Mouse (Mus musculus): ENCODE measurements at regions not wholly inside any gene's neighbourhood (a gene's known extent, or its start where the extent isn't known, plus 50 kb on each side); places are given as distances from the start of the nearest gene placed in this dataset.

DNA sequence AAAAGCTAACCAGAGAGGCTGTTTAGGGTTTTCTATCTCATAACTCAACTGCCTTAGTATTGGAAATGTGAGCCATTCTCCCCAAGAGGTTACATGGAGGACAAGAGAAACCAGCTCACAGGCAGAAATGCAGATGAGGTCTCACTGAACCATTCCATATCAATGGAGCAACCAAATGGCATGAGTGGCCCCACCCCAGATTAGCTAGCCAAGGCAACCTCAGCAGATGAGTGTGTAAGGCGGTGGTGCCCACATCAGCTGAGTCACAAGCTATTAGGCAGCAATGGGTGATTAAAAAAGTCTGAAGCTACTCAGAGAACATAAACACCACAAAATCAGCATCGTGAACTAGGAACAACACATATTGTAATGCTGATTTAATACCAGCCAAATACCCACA, 133.2 kb downstream of the Lpin1 start:
- DNase-seq (ENCODE audit: low read depth) = no peak

DNA sequence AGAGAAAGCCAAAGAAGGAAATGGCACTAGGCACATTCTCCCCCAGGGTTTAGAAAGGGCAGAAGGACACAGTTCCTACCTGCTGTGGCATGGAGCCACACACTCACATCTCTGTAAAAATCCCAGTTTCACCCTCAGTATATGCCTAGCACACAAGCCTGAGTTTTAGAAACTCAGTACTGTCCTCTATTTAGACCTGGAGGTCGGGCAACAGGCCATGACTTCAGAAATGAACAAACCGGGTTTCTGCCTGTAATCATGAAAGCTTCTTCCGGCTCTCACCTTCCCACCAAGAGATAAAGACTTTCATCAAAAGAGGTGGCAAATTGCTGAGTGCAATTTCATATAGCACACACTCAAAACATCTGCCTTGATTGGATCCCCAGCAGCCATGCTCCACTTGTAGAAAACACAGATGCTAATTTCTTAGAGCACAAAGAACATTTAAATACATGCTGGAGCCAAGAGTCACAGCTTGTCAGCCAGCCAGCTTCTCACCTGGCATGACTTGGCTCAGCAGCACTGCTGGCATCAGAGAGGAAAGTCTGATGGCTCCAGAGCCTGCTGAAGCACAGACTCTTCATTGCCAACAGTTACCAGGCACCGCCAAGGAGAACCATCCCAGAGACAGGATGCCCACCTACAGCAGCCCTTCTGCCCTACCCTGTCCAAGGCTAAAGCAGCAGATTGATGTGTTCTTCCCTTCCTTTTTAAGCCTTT, 136.2 kb downstream of the Lpin1 start:
- DNase-seq (ENCODE audit: low read depth) = no peak

DNA sequence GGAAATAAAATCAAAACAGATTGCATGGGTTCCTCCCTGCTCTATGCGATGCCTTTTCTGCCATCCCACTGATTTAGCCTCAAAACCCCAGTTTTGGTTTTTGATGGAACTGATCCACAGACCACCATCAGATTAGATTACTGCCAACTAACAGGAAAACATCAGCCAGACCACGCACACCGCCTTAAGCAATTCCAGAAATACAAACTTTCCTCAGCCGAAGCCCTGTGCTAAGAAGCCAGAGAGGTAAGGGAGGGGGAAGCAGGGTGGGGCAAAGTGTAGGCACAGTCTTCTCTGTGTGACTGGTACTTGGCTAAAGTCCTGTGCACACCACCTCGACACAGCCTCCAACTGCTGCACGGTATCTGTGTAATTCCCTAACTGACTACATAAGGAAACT, 153.3 kb downstream of the Lpin1 start:
- DNase-seq (ENCODE audit: low read depth) = no peak

DNA sequence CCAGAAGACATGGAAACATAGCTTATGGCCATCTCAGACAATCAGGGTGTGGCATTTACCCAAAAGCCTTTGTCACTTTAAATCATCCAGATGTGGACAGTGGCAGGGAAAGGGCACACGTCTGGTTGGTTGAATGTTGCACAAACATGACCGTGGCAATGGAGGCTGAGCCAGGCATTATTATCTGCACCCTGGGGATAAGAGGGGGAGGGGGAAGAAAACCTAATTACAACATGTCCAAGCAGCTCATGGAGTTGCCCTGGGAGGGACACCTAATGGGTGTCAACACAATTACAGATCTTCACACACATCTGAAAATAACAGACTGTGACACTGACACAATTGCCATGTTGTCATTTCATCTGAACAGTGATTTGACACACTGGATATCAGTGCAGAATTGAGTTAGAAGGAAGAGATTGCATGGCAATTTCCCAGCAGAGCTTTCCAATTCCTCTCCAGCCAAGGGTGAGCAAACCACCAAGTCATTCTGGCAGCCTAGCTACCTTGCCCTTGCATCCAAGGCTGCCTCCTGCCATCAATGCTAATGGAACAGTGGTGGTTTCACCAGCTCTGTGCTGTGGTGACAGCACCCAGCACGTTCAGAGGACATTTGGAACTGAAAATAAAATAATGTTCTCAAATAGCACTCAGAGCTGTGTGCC, 159.9 kb downstream of the Lpin1 start:
- no peak for DNase-seq (ENCODE audit: low read depth)

DNA sequence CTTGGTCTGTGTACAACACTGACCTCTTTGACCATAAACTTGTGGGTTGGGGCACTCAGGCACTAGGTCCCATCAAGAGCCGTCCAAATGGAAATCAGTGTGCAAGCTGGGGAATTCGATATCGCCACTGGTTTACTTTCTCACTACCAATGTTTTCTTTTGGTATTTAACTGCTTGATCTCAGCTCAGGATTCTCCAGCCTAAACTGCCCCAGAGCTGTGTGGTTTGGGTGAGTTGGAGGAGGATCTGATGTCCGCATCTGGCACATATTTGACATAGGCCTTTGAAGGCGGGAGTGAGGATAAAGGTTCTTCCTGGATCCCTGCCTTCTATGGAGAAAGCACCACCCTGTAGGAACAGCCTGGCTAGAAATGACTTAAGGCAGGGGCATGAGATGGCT, 172.0 kb downstream of the Lpin1 start:
- DNase-seq (ENCODE audit: low read depth) = no peak

DNA sequence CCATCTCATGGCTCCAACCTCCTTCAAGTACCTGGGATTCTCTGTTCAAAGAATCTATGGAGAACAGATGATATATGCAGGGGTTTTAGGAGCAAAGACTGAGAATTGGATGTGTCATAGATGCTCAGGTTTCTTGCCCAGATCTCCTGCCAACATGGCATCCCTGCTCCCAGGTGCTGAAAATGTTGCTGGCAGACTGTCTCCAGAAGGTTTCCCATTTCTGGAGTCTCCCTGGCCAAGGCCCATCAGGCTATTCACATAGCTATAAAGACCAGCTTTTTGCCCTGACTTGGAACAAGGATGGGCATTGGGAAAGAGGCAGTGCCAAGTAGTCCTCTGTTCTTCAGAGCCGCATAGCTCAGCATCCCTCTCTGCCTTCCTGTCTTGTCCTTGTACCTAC, 173.8 kb downstream of the Lpin1 start:
- DNase-seq (ENCODE audit: low read depth) = no peak

DNA sequence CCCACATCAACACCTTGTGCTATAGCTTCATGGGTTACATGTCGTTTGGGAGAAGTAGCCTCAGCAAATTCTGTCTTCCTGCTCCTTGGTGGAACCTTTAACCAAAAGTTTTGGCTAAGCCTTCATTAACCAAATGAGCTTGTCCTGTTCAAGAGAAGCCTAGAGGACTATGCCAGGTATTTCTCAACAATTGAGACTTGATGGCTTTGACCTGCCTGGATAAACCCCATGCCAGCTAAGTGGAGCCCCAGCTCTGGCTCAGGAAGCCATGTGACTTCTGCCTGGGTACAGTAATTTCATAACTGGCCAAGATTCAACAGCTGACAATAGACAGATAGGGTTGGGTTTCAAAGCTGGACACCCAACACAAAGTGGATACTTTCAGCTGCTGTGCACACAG, 174.5 kb downstream of the Lpin1 start:
- no peak for DNase-seq (ENCODE audit: low read depth)

DNA sequence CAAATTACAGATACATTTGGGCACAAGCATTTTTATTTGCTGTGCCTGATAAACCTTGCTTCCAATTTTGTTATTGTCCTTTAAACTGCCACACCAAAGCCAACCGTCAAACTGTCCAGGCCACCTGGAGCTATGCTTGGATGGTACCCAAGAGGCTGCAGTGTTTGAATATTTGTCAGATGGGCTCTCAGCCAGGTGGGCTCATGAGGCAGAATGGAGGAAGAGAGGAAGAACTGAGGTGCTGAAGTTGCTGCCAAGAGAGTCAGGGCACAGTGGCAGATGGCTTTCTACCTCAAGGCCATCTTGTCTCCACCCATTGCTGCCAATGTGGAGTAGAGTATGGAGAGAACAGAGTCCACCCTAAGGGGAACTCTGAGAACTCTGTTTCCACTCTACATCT, 176.0 kb downstream of the Lpin1 start:
- no peak for DNase-seq (ENCODE audit: low read depth)

DNA sequence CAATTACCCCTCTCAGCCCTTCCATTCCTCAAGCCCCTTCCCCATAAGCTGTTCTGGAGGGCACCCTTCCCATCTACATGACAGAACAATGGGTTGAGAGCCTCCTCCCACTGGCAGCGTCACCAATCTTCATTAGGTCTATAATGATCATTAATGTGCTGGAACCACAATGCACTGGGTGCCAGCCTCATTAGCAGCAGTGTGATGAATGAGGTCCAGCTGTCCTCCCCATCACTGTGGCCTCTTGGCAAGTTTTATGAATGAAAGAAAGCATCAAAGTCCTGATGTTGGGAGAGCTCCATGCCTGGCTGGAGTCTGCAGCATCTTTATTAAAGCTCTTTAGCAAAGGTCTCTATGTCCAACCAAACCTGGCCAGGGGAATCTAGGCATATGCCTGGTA, 176.5 kb downstream of the Lpin1 start:
- no peak for DNase-seq (ENCODE audit: low read depth)

DNA sequence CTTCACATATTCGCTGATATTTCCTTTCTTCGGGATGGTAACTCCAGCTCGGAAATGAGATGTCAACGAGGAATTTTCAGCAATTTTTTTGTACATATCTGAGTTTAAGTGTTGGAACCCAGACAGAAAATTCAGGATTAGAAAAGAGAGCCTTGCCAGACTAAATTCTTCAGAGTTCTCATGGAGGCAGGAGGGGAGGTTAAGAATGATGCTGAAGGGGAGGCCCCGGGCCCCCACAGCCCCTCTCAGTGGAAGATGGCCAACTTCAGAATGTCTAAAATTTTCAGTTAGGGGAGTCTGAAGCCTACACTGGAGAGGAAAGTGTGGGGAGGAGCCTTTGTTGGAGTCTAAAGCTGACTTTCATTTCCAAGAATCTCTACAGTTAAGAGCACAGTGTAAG, 184.8 kb downstream of the Lpin1 start:
- no peak for DNase-seq (ENCODE audit: low read depth)

DNA sequence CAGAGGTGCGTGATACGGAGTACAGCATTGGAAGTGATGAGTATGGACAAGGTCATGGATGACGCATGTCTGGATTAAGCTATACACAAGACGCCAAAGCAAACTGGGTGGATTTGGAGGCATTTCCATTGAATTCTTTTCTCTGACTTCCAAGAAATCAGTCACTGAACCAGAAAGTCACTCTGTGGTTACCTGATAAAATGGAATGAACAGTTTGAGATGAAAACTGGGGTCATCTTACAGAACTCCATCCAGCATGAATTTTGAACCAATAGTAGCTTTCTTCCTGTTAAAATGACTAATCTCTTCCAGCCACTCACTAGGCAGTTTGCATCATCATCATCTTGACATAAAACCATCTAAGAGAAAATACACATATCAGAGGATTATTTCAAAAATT, 186.2 kb downstream of the Lpin1 start:
- DNase-seq (ENCODE audit: low read depth) = no peak

DNA sequence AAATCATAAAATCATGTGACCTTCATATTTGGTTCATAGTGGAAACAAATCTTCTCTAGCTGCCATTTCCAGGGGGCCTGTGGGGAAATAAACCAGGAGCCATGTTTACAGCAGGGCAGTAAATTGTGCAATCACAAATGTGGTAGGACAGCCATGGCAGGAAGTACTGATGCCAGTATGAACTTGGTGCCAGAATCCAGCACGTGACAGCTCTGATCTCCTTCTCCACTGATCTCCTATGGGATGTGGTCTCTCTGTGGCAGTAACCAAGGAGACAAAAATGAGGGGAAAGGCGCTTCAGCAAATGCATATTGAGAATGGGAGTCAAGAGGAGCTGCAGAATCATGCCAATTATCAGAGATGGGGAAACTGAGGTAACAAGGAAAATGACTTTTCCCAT, 215.0 kb downstream of the Lpin1 start:
- DNase-seq (ENCODE audit: low read depth) = no peak

DNA sequence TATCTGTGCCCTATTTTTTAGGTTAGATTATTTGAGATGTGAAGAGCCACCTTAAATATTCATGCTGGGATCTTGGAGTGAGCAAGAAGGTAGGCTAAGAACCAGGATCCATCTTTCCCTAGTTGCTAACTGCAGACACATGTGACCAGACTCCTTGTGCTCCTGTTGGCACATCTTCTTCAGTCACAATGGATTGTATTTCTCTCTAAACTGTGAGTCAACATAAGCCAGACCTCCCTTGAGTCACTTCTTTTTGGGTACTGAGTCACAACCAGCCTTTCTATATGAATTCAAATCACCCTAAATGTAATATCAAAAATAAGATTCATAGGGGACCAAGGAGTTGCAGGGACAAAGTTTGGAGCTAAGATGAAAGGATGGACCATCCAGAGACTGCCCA, 217.9 kb downstream of the Lpin1 start:
- DNase-seq (ENCODE audit: low read depth) = no peak

DNA sequence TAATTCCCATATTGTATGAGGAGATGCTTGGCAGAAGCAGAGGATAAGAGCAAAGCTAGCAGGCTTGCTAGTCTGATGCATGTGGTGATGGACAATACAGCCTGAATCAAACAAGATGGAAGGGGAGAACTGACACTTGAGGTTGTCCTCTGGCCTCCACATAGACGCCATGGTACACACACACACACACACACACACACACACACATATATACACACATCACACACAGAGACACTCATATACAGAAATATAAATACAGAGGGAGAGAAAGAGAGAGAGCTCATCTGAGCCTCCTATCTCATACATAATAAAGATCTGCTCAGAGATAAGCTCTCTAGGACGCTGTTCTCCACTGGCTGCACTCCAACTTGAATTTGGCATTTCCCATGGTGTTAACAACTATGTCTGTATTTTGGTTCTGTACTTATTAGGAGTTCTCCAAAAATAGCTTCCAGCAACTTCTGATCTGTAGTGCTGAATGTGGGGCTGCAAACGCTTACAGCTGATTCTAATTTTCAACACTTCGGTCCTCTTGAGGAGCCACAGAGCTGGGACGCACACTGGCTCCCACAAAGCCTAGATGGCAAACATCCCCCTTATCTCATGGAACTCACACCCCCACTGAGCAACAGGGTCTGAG, 219.0 kb downstream of the Lpin1 start:
- DNase-seq (ENCODE audit: low read depth) = no peak

DNA sequence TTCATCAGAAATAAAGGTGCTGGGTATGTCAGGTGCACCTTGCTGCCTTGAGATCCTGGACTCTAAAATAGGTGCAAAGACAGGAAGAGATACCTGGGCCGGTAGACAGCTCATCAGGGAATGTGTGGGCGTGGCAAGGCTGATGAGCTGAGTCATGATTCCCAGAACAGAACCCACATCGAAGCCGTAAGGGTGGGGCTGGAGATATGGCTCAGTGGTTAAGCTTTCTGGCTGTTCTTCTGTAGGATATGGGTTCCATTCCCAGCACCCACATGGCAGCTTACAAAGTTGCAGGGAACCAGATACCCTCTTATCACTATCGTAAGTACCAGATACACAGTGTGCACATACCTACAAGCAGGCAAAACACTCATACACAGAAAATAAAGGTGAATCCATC, 219.6 kb downstream of the Lpin1 start:
- no peak for DNase-seq (ENCODE audit: low read depth)

DNA sequence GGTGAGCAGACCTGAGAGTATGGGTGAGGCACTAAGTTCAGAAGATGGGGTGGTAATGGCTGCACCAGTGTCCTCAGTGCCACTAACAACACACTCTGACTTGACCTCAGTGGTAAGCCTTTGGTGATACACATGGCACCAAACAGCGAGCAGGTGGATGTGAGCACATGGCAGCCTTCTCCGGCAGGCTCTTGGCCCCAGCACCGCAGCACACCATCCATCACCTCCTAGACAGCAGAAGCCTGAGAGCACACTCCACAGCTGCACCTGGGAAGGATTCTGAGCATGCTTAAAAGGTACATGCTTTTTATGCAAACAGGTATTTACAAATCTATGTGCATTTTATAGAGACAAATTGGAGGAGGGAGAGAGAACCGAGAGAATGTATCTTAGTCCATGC, 223.7 kb downstream of the Lpin1 start:
- DNase-seq (ENCODE audit: low read depth) = no peak

DNA sequence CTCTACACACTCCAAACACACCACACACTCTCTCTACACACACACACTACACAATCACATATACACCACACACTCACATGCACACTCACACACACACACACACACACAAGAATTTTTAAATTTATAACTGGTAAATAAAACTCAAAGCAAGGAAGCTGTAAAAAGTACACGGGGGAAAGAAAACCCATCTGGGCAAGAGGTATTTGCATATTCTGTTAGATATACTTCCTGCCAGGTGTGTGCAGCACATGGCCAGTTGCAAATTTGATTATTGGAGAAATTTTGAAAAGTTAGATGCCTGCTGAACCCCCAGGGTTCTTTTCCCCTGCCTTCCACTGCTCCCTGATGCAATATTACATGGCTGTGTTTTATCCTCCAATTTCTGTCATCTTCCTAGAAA, 226.4 kb downstream of the Lpin1 start:
- no peak for DNase-seq (ENCODE audit: low read depth)

DNA sequence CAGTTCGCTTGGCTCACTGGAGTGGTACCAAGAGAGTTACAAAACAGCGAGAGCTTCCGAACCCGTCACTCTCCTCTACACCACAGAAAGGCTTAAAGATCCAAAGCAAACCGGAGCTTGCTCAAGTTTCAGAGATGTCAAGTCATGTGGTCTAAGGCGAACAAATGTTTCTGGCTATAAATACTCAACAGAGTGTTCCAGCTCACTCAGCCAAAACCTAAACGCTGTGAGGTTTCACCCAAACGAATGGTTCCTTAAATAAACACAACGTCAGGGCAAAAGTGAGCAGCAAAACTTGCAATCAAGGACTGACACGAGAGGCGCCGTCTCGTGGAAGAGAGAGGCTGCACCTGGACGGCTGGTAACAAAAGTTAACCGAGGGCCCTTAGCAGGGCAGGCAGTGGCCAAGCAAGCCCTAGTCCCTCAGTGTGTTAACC, 227.2 kb downstream of the Lpin1 start:
- no peak for DNase-seq (ENCODE audit: low read depth)

DNA sequence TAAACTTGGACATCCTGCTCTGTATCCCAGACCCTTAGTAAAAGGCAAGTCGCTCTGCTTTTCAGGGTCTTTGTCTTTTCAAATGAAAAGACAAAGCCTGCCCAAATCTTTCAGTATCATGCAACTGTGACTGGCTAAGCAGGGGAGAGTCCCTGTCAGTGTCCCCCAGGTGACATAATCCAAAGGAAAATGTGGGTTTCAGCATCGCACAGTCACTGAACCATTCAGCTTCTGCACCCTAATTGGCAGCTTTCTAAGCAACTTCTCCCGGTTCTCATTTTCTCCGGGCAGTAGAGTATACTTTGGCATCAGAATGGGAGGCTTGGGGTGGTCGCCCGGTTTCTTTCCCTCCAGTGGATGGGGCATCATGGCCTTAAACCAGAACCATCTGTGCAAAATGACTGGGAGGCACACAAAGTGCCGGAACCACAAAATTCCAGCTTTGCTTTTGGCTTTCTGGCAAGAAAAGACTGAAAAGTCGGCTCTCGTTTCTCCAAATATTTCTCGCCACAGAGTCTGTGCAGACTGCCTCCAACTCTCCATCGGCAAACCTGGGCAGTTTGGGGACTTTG, 228.3 kb downstream of the Lpin1 start:
- DNase-seq (ENCODE audit: low read depth) = no peak

DNA sequence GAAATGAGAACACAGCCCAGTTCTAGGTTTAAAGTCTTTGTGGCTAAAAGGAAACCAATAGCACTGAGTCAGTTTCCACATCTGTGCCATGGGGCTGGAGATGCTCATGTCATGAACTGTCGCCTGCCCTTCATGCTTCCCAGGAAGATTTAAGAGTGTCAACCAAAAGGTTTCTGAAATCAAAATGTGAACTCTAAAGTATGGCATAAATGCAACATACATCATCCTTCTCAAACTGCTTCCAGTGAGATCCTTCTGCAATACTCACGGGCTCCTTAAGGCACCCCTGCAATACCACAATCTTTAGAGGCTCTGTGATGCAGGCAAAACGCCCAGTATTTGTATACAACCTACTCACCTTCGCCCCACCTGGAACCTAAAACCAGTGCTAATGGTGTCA, 229.7 kb downstream of the Lpin1 start:
- DNase-seq (ENCODE audit: low read depth) = no peak

DNA sequence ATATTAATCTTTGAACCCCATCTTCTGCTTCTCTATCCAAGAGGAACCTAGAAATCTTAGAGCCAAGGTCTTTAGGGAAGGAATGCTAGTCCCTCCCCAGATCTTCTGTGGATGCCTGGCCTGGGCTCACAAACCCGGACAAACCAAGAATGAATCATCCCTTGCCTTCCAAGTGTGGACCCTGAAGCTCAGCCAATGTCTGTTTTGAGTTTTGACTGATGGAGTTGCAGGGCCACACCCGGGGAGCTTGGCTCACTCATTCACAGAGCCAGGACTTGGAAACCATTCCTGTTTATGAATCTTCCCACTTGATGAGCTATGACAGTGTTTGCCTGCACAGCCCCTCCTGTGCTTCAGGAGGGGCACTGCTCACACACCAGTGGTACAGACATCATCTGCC, 230.4 kb downstream of the Lpin1 start:
- DNase-seq (ENCODE audit: low read depth) = no peak

DNA sequence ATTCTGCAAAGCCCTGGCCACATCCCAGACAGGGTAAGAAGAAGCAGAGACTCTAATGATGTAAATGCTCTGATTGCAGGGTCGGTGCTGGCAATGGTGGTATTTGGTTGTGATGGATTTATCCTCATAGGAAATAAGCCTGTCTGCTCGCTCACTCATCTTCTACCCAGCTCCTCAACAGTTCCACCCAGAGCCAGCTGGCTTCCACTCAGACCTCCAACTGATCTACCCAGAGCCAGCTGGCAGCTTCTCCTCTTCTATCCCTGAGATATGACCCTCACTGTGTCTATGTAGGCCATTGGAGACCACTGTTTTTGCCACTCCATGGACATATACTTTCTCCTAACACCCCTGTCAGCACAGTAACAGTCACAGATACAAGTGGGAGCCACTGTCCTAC, 231.4 kb downstream of the Lpin1 start:
- no peak for DNase-seq (ENCODE audit: low read depth)

DNA sequence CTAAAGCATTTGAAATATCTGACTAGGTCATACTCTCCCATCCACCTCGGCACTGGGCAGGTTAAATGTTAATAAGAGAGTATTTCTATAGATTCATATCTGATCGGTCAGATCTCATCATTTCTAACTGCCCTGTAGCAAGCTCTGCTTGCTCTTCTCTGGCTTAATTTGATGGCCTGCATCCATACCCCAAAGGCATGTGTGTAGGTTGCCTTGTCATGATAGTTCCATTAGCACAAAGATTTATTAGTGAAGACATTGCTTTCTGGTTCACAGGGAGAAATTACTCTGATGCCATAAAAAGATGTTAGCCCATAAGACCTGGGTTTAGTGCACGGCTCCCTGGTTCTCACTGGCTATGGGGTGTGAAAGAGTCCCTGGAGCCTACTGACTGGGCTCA, 232.3 kb downstream of the Lpin1 start:
- no peak for DNase-seq (ENCODE audit: low read depth)

All from 416B (cell line).